Mouse (Mus musculus): ENCODE results near the gene Ccdc85b.
A peak's percentile ranks its signal among the peaks of the same experiment; 100 is the strongest.
"Not testable (repeated sequence)": the region's sequence is repeated elsewhere in the genome, so short reads cannot be mapped to it uniquely, and the experiment has no call there.

Gene Ccdc85b

GRCm38 (mm10) chr19:5457746-5458442 is at the start of gene Ccdc85b:
Ccdc85b (minus strand) TSS chr19:5457894.
- no peak for DNase-seq (ENCODE audit: low read depth, low spot score)

- DNase-seq (ENCODE audit: low read depth, low spot score) = no peak
Measured at GRCm38 (mm10) chr19:5503687-5504086, 46.0 kb upstream of the Ccdc85b start, which contains the start of gene 1700020D05Rik. 1700020D05Rik (minus strand) TSS chr19:5503787.

- no peak for DNase-seq (ENCODE audit: low read depth, low spot score)
Measured at GRCm38 (mm10) chr19:5500330-5500875, 42.7 kb upstream of the Ccdc85b start.

- DNase-seq (ENCODE audit: low read depth, low spot score) = no peak
Measured at GRCm38 (mm10) chr19:5496052-5496370, 38.3 kb upstream of the Ccdc85b start.

GRCm38 (mm10) chr19:5495353-5496051 is 37.8 kb upstream of the Ccdc85b start:
- DNase-seq (ENCODE audit: low read depth, low spot score) = no peak

GRCm38 (mm10) chr19:5494314-5494713 is 36.6 kb upstream of the Ccdc85b start:
- no peak for DNase-seq (ENCODE audit: low read depth, low spot score)

- not testable (repeated sequence) for DNase-seq (ENCODE audit: low read depth, low spot score)
Measured at GRCm38 (mm10) chr19:5493301-5493721, 35.6 kb upstream of the Ccdc85b start.

GRCm38 (mm10) chr19:5492641-5493040 is 34.9 kb upstream of the Ccdc85b start:
- no peak for DNase-seq (ENCODE audit: low read depth, low spot score)

GRCm38 (mm10) chr19:5490898-5491708 is 33.4 kb upstream of the Ccdc85b start:
- peak; percentile 68 for DNase-seq (ENCODE audit: low read depth, low spot score)

GRCm38 (mm10) chr19:5490313-5490897 is 32.7 kb upstream of the Ccdc85b start, which contains the start of gene Cfl1:
Cfl1 (plus strand) TSS chr19:5490455.
- DNase-seq (ENCODE audit: low read depth, low spot score) = peak; percentile 84

- DNase-seq (ENCODE audit: low read depth, low spot score) = not testable (repeated sequence)
Measured at GRCm38 (mm10) chr19:5489721-5490120, 32.0 kb upstream of the Ccdc85b start.

GRCm38 (mm10) chr19:5488878-5489571 is 31.3 kb upstream of the Ccdc85b start:
- peak; percentile 95 for DNase-seq (ENCODE audit: low read depth, low spot score)

GRCm38 (mm10) chr19:5487768-5488550 is 30.3 kb upstream of the Ccdc85b start, which contains the start of gene Mus81:
Mus81 (minus strand) TSS chr19:5488402.
- peak; percentile 88 for DNase-seq (ENCODE audit: low read depth, low spot score)

GRCm38 (mm10) chr19:5486771-5487170 is 29.1 kb upstream of the Ccdc85b start:
- no peak for DNase-seq (ENCODE audit: low read depth, low spot score)

- no peak for DNase-seq (ENCODE audit: low read depth, low spot score)
Measured at GRCm38 (mm10) chr19:5486286-5486685, 28.6 kb upstream of the Ccdc85b start.

- DNase-seq (ENCODE audit: low read depth, low spot score) = no peak
Measured at GRCm38 (mm10) chr19:5485821-5486220, 28.1 kb upstream of the Ccdc85b start.

- no peak for DNase-seq (ENCODE audit: low read depth, low spot score)
Measured at GRCm38 (mm10) chr19:5485371-5485770, 27.7 kb upstream of the Ccdc85b start.

- DNase-seq (ENCODE audit: low read depth, low spot score) = no peak
Measured at GRCm38 (mm10) chr19:5484496-5484895, 26.8 kb upstream of the Ccdc85b start.

GRCm38 (mm10) chr19:5483386-5484359 is 26.0 kb upstream of the Ccdc85b start:
- no peak for DNase-seq (ENCODE audit: low read depth, low spot score)

Data from c-Kit-negative CD71-positive TER-119-positive erythroid progenitor cells, embryonic 14.5 days (primary cell).